Mouse (Mus musculus): ENCODE measurements around the gene Cubn. TPM values are rescaled to one million over a fixed set of nuclear protein-coding genes. Genes with fewer than 3 reads are reported as not detected.

The Cubn gene
- polyA plus RNA-seq, 1 experiment from 2014 or later = 0.22 TPM

DNA sequence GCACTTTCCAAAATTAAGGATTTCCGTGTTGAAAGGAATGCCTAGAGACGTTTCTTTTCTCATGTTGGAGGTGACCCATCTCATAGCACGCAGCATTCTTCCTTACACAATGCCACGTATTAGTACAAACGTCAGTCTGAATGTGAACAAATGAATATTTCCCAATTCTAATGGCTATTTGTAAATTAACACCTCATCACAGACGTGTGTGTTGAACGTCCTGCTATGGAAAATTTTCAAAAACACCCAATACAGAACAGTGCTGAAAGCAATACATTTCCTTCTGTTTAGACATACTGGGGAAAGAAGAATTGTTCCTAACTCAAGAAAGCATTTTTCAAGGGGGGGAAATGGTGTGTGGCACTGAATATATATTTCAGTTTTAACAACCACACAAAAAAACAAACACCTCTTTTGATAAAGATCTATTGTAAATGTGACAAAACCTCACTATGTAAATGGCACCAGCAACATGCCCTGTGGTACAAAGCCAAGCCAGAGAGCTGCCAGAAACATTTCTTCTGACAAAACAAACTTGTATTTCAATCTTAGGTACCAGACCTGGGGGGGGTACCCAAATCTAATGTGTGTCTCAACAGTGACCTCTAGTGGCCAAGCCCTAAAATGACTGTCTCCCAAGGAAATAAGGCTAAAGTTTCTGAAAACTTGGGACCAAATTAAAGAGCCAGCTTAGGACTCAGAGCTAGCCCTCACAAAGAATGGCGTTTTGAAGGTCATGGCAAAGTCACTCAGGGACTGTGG, 254.3 kb downstream of the Cubn start:
- H3K4me3 ChIP-seq = no peak overlapping the region
- no peaks in the 10 kb centered on the region for H3K27me3 ChIP-seq (replicated peaks)
- WGBS = 69% methylated on average over 8 of the region's 8 CpGs
- H3K9me3 ChIP-seq = no peaks in the 10 kb centered on the region
- H3K4me1 ChIP-seq = peaks cover 7% of the 10 kb centered on the region
- no peaks in the 10 kb centered on the region for H3K36me3 ChIP-seq
- no peak overlapping the region for H3K4me2 ChIP-seq (replicated peaks)
- H3K27ac ChIP-seq = no peak overlapping the region
- no peak overlapping the region for H3K9ac ChIP-seq
- no peak for ATAC-seq (ENCODE audit: low FRiP score, low read depth)

DNA sequence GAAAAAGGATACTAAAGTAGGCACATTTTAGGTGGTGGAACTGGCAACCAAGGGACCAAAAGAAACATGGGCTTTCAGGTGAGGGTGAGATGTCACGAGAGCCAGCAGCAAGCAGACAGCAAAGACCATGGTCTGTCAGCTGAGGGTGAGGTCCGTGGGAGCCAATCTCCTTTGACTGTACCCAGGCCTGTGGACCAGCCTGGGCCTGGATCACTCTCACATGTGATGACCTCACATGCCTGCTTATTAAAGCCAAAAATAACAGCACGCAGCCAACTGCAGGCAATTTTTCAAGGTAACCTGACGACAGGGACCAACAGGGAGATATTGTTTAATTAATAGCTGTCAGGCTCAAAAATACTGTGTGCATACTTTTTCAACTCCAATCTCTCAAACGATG, 255.9 kb downstream of the Cubn start:
- Histone ChIP-seq H3K27me3 (replicated peaks) (no peaks in the 10 kb centered on the region), H3K4me1 (peaks cover 7% of the 10 kb centered on the region), H3K4me3 (no peak overlapping the region), H3K36me3 (no peaks in the 10 kb centered on the region), H3K27ac (no peak overlapping the region), H3K4me2 (replicated peaks) (no peak overlapping the region), H3K9ac (no peak overlapping the region), H3K9me3 (no peaks in the 10 kb centered on the region)
- no peak for ATAC-seq (ENCODE audit: low FRiP score, low read depth)
- WGBS = 73% methylated on average over 5 of the region's 5 CpGs

GRCm38 (mm10) chr2:13234796-13235195, 256.8 kb downstream of the Cubn start:
- Histone ChIP-seq H3K9ac (no peak overlapping the region), H3K9me3 (no peaks in the 10 kb centered on the region), H3K4me3 (no peak overlapping the region), H3K4me1 (peaks cover 7% of the 10 kb centered on the region), H3K27ac (no peak overlapping the region), H3K4me2 (replicated peaks) (no peak overlapping the region), H3K27me3 (replicated peaks) (no peaks in the 10 kb centered on the region), H3K36me3 (no peaks in the 10 kb centered on the region)
- no peak for ATAC-seq (ENCODE audit: low FRiP score, low read depth)
- 90% methylated on average over 10 of the region's 10 CpGs for WGBS

GRCm38 (mm10) chr2:13233902-13234301, 257.7 kb downstream of the Cubn start:
- peak; percentile 35 for ATAC-seq (ENCODE audit: low FRiP score, low read depth)
- Histone ChIP-seq H3K9me3 (no peaks in the 10 kb centered on the region), H3K36me3 (no peaks in the 10 kb centered on the region), H3K27me3 (replicated peaks) (no peaks in the 10 kb centered on the region), H3K27ac (no peak overlapping the region), H3K4me1 (peaks cover 7% of the 10 kb centered on the region), H3K4me2 (replicated peaks) (no peak overlapping the region), H3K9ac (no peak overlapping the region), H3K4me3 (no peak overlapping the region)
- WGBS = 13% methylated on average over 7 of the region's 7 CpGs

- no peak overlapping the region for H3K27ac ChIP-seq
- H3K4me2 ChIP-seq (replicated peaks) = no peak overlapping the region
- H3K9me3 ChIP-seq = no peaks in the 10 kb centered on the region
- H3K4me3 ChIP-seq = no peak overlapping the region
- no peaks in the 10 kb centered on the region for H3K36me3 ChIP-seq
- 76% methylated on average over 12 of the region's 12 CpGs for WGBS
- no peak overlapping the region for H3K9ac ChIP-seq
- H3K4me1 ChIP-seq = peaks cover 7% of the 10 kb centered on the region
- H3K27me3 ChIP-seq (replicated peaks) = no peaks in the 10 kb centered on the region
- ATAC-seq (ENCODE audit: low FRiP score, low read depth) = no peak
Observed at GRCm38 (mm10) chr2:13233254-13233835, 258.3 kb downstream of the Cubn start.

DNA sequence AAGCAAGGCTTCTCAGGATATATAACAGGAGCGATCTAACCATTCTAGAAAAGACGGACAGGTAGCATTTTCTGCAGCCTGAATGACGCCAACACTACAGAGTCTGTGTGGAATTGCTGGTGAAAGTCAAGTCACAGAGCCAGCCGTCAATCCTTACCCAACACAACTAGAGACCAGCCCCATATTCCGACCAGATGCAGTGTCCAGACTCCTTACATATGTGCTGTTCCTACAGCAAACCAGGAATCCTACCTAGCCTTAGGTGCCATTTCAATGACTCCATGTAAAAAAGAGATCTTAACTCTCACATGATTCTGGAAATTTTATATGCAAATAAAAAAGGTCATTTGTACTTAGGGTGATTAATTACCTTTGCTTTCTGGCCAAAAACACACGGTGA, 259.3 kb downstream of the Cubn start:
- ATAC-seq (ENCODE audit: low FRiP score, low read depth) = no peak
- Histone ChIP-seq H3K27ac (no peak overlapping the region), H3K27me3 (replicated peaks) (no peaks in the 10 kb centered on the region), H3K9me3 (no peaks in the 10 kb centered on the region), H3K4me1 (peaks cover 7% of the 10 kb centered on the region), H3K9ac (no peak overlapping the region), H3K4me3 (no peak overlapping the region), H3K4me2 (replicated peaks) (no peak overlapping the region), H3K36me3 (no peaks in the 10 kb centered on the region)
- 84% methylated on average over 6 of the region's 6 CpGs for WGBS

- no peaks in the 10 kb centered on the region for H3K36me3 ChIP-seq
- H3K4me3 ChIP-seq = no peak overlapping the region
- H3K4me1 ChIP-seq = peaks cover 12% of the 10 kb centered on the region
- no peak for ATAC-seq (ENCODE audit: low FRiP score, low read depth)
- no peaks in the 10 kb centered on the region for H3K9me3 ChIP-seq
- H3K4me2 ChIP-seq (replicated peaks) = no peak overlapping the region
- no peaks in the 10 kb centered on the region for H3K27me3 ChIP-seq (replicated peaks)
- no peak overlapping the region for H3K27ac ChIP-seq
- WGBS = 86% methylated on average over 3 of the region's 3 CpGs
- no peak overlapping the region for H3K9ac ChIP-seq
Observed at GRCm38 (mm10) chr2:13229686-13230085, 261.9 kb downstream of the Cubn start.

Other genes with a start within 250 kb of the Cubn start
- gene Rsu1, start 220.4 kb downstream of the Cubn start, polyA plus RNA-seq (2016; fragmentation: Nextera tagmentation; extraction: Ambion mirVana) = 65.9 and 73.4 TPM in 2 replicates
- 6.6 and 8.9 TPM in 2 replicates for gene Trdmt1, start 52.9 kb upstream of the Cubn start, polyA plus RNA-seq (2016; fragmentation: Nextera tagmentation; extraction: Ambion mirVana)
- 1,122 and 1,179 TPM in 2 replicates for gene Vim, start 82.1 kb upstream of the Cubn start, polyA plus RNA-seq (2016; fragmentation: Nextera tagmentation; extraction: Ambion mirVana)